In genomic region chr13:56529031-56529430, GRCm38 (mm10) we compare ENCODE assay signal across 26 mouse cellular contexts. TPM values are rescaled to one million over a fixed set of nuclear protein-coding genes. Genes with fewer than 3 reads are reported as not detected.
"Had no signal": no experiment of that assay in that cellular context is flagged by ENCODE, and none has a peak within 500 bp of the region (broad histone marks: within the 10 kb centered on the region; RNA-seq: fewer than 3 reads in every experiment).

No protein-coding gene starts in this region.

- ATAC-seq: liver, postnatal 0 days; lung, postnatal 0 days; midbrain, embryonic 16.5 days had no signal

- DNase-seq: liver, postnatal 0 days; lung, adult 2 months; lung, postnatal 14 days; lung, postnatal 36 days; midbrain, embryonic 14.5 days; retina, postnatal 1 day; right cerebral cortex, adult 18-20 months; thymus, adult 2 months; thymus, postnatal 25 days; thymus, postnatal 4 days had no signal

- H3K4me1 ChIP-seq: liver, embryonic 15.5 days; lung, embryonic 15.5 days; megakaryocyte, embryonic 14.5 days; midbrain, embryonic 12.5 days; neural tube, embryonic 12.5 days; stomach, embryonic 15.5 days had no signal

- H3K27ac ChIP-seq: liver, embryonic 15.5 days; lung, embryonic 15.5 days; macrophage; midbrain, embryonic 12.5 days; neural tube, embryonic 12.5 days; stomach, embryonic 15.5 days; stomach, postnatal 0 days had no signal

- H3K36me3 ChIP-seq: liver, embryonic 15.5 days; lung, embryonic 15.5 days; midbrain, embryonic 12.5 days; neural tube, embryonic 12.5 days; stomach, embryonic 15.5 days had no signal

- H3K9me3 ChIP-seq: liver, embryonic 15.5 days; lung, embryonic 15.5 days; midbrain, embryonic 12.5 days; stomach, embryonic 15.5 days had no signal

- H3K9ac ChIP-seq: liver, embryonic 15.5 days; liver, postnatal 0 days; lung, embryonic 15.5 days; midbrain, embryonic 12.5 days; neural tube, embryonic 12.5 days; stomach, embryonic 15.5 days had no signal

- H3K27me3 ChIP-seq: liver, embryonic 15.5 days; lung, embryonic 15.5 days; midbrain, embryonic 12.5 days; neural tube, embryonic 12.5 days; stomach, embryonic 15.5 days had no signal

- H3K4me3 ChIP-seq: liver, embryonic 15.5 days; lung, embryonic 15.5 days; megakaryocyte, embryonic 14.5 days; midbrain, embryonic 12.5 days; neural tube, embryonic 12.5 days; stomach, embryonic 15.5 days had no signal

- H3K4me2 ChIP-seq: liver, embryonic 15.5 days; lung, embryonic 15.5 days; midbrain, embryonic 12.5 days; neural tube, embryonic 12.5 days; stomach, embryonic 15.5 days had no signal

RNA-seq across cellular contexts. Expression of gene Lect2, which starts 19.3 kb away (rescaled TPM):
- total RNA-seq: monocyte, adult 5-6 weeks; neutrophil, adult 5-6 weeks had no signal
- polyA plus RNA-seq: lung, adult 2 months; lung, embryonic 15.5 days; lung, postnatal 0 days; macrophage; midbrain, embryonic 12.5 days; midbrain, embryonic 14.5 days; midbrain, embryonic 16.5 days; neural tube, embryonic 12.5 days; neural tube, embryonic 14.5 days; spleen, adult 2 months; testis, adult 2 months; thymus, adult 2 months; urinary bladder, adult 2 months had no signal

RNA-seq across cellular contexts. Expression of gene Il9, which starts 47.0 kb away (rescaled TPM):
- total RNA-seq: monocyte, adult 5-6 weeks; neutrophil, adult 5-6 weeks had no signal
- polyA plus RNA-seq: liver, embryonic 15.5 days; liver, postnatal 0 days; lung, adult 2 months; lung, embryonic 15.5 days; lung, postnatal 0 days; macrophage; midbrain, embryonic 12.5 days; midbrain, embryonic 14.5 days; midbrain, embryonic 16.5 days; neural tube, embryonic 12.5 days; neural tube, embryonic 14.5 days; spleen, adult 2 months; stomach, embryonic 15.5 days; stomach, postnatal 0 days; urinary bladder, adult 2 months had no signal
